Mouse (Mus musculus): Measurements from ENCODE around the gene Xpo1. TPM values are rescaled to one million over a fixed set of nuclear protein-coding genes. Genes with fewer than 3 reads are reported as not detected.

Gene Xpo1
- 101 TPM for polyA plus RNA-seq (2017; shearing (Covaris generic))

GRCm38 (mm10) chr11:23255427-23256193, at the start of gene Xpo1:
Xpo1 (plus strand) TSS chr11:23256041.

DNA sequence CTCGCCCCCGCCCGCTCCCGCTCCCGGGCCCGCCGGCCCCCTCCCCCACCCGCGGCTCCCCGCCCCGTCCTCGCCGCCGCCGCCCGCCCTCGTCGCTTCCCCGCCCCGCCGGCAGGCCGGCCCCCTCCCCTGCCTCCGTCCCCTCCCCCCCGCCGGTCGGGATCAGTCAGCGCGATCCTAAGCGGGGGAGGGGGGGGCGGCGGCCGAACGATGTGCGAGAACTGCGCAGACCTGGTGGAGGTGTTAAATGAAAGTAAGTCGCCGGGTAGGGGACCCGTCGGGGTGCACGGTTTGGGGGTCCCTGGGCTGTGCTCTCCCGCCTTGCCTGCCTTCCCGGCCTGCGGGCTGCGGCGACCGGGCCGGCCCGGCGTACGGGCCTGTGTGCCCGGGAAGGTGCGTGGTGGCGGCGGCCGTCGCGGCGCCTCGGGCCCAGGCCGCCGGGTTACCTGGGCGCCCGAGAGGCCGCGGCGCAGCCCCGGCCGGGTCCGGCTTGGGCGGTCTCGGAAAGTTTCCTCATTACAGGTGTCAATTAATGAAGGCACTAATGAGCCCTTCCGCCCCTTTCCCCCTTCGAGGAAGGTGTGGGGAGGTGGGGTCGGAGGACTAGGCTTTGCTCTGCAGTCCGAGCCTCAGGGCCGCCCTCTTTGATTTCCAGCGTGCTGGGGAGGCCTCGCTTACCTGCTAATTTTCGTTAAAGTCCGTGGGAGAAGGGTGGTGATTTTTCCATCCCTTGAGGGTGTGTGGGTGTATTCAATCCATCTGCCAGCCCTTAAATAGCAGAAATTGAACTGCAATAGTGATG, 51.1 kb downstream of the Xpo1 start, which contains the start of gene Usp34:
Gene Usp34, plus strand, starts transcription at position 132 of the 802 bp plus-strand sequence.

Other genes with a start within 250 kb of the Xpo1 start
- gene Fam161a, start 248.5 kb upstream of the Xpo1 start, polyA plus RNA-seq (2017; shearing (Covaris generic)) = 3.1 TPM
- gene Usp34, start 50.9 kb downstream of the Xpo1 start, polyA plus RNA-seq (2017; shearing (Covaris generic)) = 19.7 TPM
- gene Ahsa2, start 242.0 kb downstream of the Xpo1 start, polyA plus RNA-seq (2017; shearing (Covaris generic)) = 92.7 TPM

Data from activated CD4-positive, CD25-positive, alpha-beta regulatory T cell, adult 9 weeks (primary cell).